Mouse (Mus musculus) kidney, postnatal 14 days (tissue): Measurements from ENCODE around the gene Mks1.
"Not testable (repeated sequence)": the region's sequence is repeated elsewhere in the genome, so short reads cannot be mapped to it uniquely, and the experiment has no call there.

Source experiments
- DNase-seq: peaks from one replicate; pipeline ENCODE4 v3.0.0; 2022; ENCODE audit warnings: mixed read lengths

The Mks1 gene

DNA sequence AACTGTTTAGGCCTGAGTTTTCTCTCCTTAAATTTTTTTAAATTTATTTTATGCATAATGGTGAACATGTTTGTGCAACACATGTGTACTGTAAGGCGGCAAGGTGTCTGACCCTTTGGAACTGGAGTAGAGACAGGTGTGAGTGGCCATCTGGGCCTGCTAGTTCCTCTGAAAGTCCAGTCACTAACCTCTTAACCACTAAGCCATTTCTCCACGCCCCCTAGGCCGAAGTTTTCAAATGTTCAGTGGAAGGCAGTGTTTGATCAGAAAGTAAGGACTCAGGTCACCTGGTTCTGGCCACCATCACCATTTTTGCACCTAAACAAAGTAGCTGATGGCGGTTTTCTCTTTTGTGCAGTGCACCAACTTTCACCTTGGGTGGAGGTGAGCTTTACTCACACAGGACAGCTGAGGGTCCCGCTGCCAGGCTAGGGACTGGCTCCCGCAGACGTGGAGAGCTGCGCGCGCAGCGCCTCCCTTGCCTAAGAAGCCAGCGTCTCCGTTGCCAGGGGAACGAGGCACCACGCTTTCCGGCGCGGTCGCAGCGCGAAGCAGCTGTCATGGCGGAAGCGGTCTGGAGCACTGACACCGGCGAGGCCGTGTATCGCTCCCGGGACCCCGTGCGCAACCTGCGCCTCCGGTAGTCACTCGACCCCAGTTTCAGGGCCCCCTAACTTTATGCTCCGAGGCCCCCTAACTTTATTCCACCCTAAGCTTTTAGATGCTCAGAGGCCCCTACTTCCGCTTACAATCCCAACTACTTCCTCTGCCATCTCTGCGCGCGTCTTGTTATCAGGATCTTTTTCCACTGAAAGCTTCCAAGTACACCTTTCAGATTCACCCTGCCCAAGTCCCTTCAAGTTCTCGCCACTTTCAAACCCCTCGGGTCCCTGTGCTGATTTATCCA is at the start of gene Mks1:
Gene Mks1 (plus strand): TSS at position 526 of the 907 bp plus-strand sequence.
- DNase-seq: peak; percentile 95

DNA sequence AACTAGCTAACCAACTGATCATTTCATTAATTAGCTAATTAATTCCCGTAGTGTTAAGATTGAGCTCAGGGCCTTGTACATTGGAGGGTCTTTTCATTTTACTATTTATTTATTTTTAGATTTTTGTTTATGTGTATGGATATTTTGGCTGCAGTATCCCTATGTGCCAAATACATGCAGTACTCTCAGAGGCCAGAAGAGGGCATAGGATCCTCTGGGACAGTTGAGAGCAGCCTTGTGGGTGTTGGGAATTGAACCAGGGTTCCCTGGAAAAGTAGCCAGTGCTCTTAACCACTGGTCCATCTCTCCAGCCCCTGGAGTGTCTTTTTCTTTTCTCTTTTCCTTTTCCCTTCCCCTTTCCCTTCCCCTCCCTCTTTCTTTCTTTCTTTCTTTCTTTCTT is 47.6 kb upstream of the Mks1 start:
- DNase-seq: peak; percentile 19

DNA sequence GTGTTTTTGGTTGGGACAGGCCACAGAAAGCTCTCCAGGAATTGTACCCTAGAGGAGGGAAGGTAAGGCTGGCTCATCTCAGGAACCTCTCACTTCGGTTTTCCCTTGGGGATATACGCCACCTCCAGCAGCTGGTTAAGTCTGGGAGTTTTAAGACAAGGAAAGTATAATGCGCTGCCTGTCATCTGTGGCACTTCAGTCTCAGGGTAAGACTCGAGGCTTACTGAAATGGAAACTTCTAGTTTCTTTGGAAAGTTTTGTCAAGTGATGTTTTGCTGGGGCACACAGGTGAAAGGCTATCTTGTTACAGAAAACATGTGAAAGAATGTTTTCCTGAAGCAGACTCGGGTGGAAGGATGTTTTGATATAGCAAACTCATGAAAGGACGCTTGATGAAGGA is 45.6 kb upstream of the Mks1 start:
- DNase-seq: no peak

DNA sequence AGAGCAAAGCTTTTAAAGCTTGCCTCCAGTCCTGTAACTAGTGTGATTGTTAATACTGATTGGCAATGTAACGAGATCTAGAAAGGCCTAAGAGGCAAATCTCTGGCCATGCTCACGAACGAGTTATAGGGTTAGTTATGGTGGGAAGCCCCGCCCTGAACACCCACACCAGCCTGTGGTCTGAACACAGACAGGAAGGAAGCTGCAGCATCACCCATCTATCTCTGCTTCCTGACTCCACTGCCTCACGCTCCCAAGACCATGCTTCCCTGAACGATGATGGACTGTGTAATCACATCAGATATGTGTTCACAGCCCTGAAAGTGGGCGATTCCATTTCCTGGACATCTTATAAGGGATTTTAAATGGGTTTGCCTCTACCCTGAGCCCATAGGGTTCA is 44.8 kb upstream of the Mks1 start:
- DNase-seq: no peak

DNA sequence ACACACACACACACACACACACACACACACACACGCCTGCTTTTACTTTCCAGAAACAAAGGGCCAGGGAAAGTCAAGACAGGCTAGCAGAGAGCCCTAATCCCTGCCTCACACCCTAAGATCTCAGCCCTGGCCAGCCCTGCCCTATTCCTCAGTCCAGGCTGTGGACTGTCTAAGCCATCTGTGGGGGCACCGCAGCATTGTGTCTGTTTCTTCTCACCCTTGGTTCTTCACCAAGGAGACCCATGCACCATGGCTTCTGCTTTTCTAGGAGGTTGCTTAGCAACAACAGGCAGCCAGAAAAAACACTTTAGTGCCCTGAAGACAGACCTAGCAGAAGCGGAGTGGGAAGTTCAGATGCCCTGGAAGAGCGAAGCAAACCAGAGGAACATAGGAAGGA is 41.6 kb upstream of the Mks1 start:
- no peak for DNase-seq

DNA sequence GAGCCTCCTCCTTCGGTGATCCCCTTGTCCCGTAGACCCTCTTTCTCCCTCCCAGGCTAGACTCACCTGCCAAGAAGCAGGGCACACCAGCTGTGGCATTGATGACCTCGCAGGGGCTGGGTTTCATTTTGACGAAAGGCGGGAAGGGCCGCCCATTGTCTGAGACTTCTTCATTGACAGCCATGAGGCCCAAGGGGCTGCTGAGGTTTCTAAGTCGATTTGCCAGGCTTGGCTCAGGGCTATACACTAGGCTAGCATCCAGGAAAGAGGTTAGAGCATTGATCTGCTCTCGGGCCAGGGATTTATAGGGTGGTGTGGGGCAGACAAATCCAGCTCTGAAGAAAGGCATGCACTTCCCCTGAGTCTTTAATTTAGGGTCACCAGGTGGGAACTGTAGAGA is 38.2 kb upstream of the Mks1 start:
- no peak for DNase-seq

DNA sequence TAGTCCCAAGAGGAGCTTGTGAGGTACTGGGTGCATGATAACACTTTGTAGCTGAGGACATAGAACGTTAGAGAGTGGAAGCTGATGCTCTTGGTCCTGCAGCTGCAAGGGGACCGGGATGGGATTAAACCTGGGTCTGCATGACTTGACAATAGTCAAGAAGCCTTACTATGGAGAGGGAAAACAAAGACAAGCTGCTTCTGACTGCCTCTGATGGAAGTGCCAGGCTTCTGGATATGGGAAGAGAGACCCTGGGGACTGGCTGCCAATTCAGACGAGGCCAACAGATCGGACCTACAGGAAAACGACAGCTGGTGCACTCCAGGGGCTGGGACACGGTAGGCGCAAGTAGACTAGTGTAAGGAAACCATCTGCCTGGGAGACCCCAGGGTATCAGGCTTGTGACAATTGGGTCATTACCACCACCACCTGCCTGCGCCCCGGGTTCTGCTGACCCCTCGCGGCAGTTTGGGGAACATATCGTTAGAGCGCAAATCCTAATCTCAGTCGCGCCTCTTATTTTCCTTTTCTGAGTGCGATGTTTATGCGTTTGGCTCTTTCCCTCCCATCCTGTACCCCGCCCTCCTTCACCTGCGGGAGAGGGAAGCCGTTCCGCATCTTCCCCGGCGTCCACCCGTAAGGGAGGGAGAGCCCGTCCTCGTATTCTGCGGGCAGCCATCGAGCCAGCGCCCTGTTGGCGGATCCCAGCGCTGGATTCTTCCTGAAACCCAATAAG is 36.1 kb upstream of the Mks1 start:
- DNase-seq: peak; percentile 19

DNA sequence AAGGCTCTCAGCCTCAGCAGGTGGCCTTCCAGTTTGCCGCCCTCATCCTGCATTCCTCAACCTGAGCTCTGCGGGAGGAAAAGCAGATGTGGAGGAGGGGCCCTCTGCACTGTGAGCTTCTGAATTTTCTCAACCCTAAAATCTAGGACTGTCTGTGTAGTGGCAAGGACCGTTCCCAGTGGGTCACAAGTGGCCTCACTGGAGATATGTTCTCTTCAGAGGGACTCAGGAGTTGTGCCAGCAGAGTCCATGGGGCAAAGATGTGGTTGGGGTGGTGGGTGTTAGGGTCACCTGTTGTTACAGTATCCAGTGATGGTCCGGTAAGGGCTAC is 35.6 kb upstream of the Mks1 start:
- DNase-seq: no peak

DNA sequence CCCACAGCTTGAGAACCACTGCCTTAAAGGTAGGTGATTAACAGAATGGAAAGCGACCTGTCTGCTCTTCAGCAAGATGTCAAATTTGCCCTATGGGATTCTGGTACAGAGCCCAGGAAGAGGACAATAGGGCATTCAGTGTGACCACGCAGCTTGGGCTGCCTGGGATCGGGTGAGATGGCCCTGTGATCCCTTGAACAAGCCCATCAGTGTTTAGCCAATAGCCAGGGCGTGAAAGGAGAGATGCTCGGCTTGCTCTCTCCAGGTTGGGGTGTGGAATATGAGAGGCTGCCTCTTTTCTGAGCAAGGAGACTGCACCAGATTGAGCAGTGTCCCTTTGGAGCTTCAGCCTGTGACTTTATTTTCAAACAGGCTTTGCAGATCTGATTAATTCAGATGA is 31.5 kb upstream of the Mks1 start:
- no peak for DNase-seq

DNA sequence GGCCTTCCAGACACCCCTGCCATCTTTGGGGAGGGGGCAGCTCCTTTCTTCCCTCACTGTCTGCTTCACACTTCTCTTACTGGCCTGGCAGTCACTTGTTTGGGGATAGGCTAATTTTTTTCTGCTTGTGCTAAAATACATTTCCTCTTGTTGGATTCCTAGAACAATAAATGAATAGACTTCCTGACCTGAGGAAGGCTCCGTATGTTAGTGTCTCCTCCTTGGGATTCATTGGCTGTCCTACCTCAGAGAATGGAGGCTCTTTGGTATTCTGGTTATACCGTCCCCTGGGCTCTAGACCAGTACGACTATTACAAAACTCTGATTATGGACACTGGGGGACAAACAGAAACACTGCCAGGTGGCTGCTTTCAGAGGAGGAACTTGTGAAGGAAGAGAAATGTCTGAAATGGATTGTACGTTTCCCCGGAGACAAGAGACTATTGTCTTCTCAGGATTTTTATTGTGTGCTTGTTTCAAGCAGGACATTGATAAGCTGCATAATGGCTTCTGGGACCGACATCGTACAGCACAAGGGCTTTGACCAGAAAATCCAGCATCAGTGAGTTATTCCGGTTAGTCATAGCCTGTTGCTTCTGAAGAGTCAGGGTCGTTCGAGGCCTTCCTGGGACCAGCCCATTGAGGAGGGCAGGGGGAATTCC is 24.6 kb upstream of the Mks1 start, which contains the start of gene Lpo:
Gene Lpo (minus strand): TSS at position 51 of the 662 bp plus-strand sequence.
- DNase-seq: no peak

DNA sequence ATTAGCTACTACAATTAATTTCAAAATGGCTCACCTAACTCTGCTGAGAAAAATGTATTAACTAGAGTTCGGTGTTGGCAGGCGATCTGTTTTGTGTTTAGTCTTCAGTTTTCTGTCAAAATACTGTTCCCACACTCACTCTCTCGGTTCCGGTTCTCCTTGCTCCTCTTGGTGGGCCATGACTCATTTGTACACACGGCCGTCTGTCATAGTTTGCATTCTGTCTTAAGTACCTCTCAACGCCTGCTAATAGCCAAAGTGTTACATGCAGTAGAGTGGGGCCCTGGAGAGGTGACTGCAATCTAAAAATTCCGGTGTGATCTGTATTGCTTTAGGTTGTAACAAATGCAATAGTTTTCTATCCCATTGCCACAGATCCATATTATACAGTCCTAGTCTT is 12.3 kb upstream of the Mks1 start:
- DNase-seq: no peak

DNA sequence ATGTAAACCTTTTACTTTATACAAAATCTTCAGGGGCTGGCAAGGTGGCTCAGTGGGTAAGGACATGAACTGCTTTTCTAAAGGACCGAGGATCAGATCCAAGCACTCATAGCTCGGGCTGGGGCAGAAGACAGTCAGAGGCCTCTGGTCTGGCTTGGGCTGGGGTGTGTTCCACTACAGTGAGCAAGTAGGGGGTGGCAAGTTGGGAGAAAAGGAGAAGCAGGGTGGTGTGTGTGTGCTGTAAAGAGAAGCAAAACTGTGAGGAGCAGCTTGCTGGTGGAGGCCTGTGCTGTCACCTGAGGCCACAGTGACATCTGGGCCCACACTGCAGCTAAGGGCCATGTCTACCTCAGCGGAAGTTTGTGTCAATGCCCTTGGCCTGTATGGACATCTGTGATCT is 11.6 kb upstream of the Mks1 start:
- DNase-seq: no peak

DNA sequence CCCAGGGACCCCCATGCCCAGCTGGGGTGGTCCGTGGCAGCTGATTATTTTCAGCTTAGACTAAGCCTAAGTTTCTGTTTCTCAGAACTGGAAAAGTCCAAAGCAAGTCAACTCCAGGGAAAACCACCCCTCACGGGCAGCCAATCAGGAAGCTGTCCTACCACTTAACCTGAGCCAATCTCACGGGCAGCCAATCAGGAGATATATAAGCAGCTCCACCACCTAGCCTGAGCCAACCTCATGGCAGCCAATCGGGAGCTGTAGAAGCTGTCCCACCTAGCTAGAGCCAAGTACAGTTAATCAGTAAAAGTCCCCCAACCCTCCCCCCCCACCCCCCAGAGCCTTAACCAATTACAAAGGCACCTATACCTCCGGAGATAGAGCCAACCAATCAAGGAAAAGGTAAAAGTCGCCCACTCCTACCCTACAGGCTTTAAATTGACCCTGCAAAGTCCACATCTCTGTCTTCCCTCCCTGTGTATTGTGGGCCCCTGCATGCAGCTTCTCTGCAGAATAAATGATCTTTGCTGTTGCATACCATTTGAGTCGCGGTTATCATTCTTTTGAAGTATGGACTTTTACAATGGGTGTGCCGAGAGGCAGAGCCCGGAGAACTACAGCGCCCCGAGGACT is 5.9 kb upstream of the Mks1 start:
- DNase-seq: no peak

DNA sequence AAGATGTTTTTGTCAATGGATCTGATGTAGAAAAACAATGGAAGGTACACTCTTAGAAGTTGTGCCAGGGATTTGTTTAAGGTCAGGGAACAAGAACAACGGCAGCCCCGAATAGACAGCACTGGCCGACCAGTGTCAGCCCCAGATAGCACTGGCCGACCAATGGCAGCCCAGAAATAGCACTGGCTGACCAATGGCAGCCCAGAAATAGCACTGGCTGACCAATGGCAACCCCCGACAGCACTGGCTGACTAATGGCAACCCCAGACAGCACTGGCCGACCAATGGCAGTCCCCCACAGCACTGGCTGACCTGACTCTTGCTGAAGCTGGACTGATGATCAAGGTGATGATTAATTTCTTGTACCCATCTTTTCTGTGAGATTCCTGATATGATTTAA is 5.1 kb upstream of the Mks1 start:
- no peak for DNase-seq

DNA sequence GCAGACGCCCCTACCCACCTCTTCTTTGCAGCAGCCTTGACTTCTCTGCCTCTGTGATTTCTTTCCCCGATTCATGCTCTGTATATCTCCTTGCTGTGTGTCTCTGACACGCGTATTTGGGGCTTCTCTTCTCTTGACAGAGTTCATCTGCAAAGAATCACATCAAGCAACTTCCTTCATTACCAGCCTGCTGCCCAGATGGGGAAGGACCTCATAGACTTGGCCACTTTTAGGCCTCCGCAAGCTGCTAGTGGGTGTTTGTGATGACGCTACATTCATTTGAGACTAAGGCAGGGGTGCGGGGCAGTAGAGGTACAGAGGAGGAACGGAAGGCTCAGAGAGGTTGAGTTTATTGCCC is 561 bp downstream of the Mks1 start:
- no peak for DNase-seq

DNA sequence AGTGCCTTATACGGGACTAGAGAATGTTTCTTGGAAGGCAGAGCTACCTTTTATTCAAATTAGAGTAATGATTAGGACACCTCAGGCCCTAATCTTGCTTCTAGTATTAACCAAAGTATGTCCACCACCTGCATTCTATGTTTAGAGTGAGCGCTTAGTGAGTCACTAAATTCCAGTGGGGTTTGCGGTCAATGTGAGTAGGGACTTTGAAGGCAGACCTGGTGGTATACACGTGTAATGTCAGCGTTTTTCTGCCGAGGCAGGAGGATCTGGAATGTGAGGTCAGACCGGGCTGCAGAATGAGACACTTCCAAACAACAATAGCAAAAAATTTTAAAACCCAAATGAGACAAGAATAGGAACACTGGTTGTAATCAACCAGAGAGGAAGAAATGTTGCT is 1.5 kb downstream of the Mks1 start:
- DNase-seq: no peak

DNA sequence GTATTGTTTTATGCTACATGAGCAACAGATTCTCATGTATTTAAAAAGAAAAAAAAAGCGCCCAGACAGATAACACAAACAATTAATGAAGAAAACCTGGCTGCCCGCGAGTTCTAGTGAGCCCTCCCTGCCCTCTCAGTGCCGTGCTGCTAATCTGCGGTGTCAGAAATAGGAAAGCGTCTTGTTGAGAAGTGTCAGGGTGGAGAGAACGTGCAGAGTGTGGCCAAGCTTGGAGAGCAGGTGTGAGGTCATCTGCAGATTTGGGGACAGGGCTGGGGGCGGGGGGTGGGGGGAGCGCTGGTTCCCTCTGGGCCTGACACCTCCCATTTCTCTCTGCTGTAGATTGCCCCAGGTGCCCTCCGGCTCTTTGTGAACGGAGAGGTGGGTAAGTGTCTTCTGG is 6.3 kb downstream of the Mks1 start:
- no peak for DNase-seq

DNA sequence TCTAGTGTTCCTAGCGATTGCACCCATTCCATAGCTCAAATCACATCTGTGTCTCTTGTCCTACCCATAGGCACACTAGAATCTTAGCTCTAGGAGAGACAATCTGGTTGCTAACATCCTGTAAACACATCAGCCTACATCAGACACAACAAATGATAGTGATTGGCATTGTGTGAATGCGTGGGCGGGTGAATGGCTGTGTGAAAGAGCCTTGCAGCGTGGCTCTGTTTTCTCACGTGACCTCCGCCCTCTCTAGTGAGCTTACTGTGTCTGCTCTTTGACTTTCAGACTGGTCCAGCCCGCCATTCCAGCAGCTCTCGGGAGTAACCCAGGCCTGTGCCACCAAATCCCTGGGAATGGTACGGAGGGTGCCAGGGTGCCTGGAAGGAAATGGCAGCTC is 7.4 kb downstream of the Mks1 start:
- DNase-seq: no peak

DNA sequence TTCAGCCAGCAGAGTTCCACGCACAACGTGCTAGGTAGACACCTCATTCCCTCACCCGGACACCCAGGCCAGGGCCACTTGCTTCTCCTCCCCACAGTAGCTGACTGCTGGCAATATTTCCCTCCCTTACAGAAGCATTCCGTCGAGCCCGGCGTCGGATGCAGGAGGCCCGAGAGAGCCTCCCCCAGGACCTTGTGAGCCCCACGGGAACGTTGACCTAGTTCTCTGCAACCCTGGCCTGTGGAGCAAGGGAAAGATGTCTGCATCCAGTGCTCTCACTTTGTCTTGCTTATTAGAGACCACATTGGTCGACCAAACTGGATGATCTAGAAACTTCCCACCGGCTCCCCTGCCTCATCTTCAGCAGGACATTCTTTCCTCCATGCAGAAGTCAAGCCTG is 9.8 kb downstream of the Mks1 start:
- DNase-seq: no peak

DNA sequence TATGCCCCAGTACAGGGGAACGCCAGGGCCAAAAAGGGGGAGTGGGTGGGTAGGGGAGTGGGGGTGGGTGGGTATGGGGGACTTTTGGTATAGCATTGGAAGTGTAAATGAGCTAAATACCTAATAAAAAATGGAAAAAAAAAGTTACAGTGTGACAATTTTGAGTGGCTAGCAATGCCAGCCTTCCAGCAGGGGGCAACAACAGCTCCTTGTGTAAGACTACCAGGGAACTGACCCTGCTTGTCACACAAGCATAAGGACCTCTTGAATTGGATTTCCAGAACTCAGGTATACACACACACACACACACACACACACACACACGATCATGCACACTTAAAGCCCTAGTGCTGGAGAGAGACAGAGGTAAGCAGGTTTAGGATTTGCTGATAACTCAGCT is 13.9 kb downstream of the Mks1 start:
- DNase-seq: not testable (repeated sequence)

DNA sequence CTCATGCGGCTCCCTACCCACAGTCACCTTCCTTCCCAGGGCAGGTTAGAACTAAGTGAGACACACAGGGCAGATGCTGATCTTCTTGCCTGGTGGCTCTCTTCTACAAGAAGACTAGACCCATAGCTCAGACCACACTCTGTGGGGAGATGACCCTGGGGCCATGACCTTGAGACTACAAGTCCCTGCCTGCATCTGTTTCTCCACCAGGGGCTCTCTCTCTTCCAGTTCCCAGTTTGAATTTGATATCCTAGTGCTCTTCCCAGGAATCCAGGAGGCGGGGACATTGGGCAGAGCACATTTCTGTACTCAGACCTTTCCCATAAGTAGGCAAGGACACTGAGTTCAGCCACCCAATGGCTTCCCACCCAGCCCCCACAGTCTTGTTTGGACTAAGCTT is 17.1 kb downstream of the Mks1 start:
- no peak for DNase-seq

DNA sequence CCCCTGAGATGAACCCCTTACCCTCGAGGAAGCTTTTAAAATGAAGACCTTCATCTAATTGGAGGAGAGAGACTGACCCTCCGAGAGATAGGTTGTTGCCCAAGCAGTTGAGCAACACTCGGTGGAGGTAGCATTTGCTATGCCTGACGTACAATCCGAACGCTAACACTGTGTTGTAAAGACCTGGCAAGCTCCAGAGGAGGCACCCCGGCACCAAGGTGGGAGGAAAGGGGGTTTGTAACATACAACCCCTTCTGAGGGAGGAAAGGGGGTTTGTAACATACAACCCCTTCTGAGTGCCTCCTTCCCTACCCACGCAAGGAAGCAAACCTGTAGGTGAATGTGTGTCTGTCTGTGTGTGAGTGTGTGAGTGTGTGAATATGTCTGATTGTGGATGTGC is 18.8 kb downstream of the Mks1 start:
- DNase-seq: no peak

DNA sequence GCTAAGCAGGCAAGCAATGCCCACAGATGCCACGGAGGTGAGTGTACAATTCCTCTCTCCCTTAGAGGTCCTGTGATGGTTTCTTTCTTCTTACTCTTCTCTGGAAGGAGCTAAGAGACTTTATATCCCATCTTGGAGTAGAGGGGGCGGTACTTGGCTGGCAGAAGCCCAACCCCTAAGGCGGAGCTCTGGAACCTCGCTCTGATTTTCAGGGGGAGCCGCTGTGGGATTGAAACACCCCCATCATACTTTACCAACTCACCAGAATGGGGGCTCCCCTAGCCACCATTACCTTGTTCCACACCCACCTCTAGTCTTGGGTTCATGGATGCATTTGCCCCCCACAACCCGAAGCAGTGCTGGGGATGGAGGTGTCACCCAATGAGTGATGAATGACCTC is 22.4 kb downstream of the Mks1 start, which contains the start of gene Epx:
Gene Epx (minus strand): TSS at position 101 of the 400 bp plus-strand sequence.
- no peak for DNase-seq
